Mouse (Mus musculus) layer of hippocampus, adult 9-10 months (tissue): Measurements from ENCODE around the gene B3galt4.

ENCODE experiments used
- DNase-seq: peaks from one replicate; pipeline ENCODE4 v3.0.0; 2022; ENCODE audit warnings: low spot score

The B3galt4 gene

GRCm38 (mm10) chr17:33920282-33921097, 30.8 kb downstream of the B3galt4 start:
- DNase-seq = no peak

- DNase-seq = no peak
Observed at GRCm38 (mm10) chr17:33919351-33920281, 31.7 kb downstream of the B3galt4 start.

GRCm38 (mm10) chr17:33918293-33919203, 32.7 kb downstream of the B3galt4 start:
- no peak for DNase-seq

DNA sequence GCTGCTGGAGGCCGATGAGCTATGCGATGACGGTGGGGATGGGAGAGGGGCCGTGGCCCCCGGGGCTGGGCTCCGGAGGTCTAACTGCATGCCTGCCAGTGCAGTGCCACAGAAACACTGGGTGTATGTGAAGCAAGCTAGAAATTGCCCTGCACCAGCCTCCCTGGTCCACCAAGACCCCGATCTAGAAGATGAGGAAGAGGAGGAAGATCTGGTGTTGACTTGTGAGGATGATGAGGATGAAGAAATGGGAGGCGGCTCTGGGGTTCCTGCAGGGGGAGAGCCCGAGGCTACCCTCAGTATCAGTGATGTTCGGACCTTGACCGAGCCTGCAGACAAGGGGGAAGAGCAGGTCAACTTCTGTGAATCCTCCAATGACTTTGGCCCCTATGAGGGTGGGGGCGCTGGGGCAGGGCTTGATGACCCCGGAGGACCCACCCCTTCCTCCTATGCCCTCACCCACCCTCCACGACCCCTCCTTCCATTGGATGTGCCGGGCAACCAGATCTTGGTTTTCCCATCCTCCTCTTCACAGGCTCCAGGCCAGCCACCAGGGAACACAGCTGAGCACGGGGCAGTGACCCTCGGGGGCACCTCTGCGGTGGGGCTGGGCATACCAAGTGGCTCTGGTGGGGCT, 33.5 kb downstream of the B3galt4 start:
- DNase-seq = no peak

DNA sequence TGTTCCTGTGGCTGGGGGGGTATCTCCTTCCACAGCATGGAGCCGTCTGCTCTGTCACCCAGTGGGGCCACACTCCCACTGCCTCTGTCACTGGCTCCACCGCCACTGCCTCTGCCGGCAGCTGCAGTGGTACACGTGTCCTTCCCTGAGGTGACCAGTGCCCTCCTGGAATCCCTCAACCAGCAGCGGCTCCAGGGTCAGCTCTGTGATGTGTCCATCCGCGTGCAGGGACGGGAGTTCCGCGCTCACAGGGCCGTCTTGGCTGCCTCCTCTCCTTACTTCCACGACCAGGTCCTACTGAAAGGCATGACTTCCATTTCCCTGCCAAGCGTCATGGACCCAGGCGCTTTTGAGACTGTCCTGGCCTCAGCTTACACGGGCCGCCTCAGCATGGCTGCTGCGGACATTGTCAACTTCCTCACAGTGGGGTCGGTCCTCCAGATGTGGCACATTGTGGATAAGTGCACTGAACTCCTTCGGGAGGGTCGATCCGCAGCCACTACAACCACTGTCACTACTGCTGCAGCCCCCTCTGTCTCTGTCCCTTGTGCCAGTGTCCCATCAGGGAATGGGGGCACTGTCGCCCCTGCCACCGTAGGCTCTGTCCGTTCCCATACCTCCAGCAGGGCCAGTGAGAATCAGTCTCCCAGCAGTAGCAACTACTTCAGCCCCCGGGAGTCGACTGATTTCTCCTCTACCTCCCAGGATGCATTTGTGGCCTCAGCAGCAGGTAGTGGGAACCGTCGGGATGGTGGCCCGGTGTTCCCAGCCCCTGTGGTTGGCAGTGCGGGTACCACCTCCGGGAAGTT, 34.2 kb downstream of the B3galt4 start:
- no peak for DNase-seq

- no peak for DNase-seq
Observed at GRCm38 (mm10) chr17:33916294-33916693, 35.0 kb downstream of the B3galt4 start.

GRCm38 (mm10) chr17:33915671-33916250, 35.5 kb downstream of the B3galt4 start, which contains the start of the genes Tapbp and Zbtb22:
TSS of gene Tapbp (plus strand) at chr17:33915899.
TSS of gene Zbtb22 (plus strand) at chr17:33915904.
- peak; percentile 91 for DNase-seq

- DNase-seq = no peak
Observed at GRCm38 (mm10) chr17:33914969-33915391, 36.3 kb downstream of the B3galt4 start.

GRCm38 (mm10) chr17:33913905-33914304, 37.4 kb downstream of the B3galt4 start:
- no peak for DNase-seq

GRCm38 (mm10) chr17:33913264-33913663, 38.0 kb downstream of the B3galt4 start:
- DNase-seq = no peak

- no peak for DNase-seq
Observed at GRCm38 (mm10) chr17:33911813-33912414, 39.4 kb downstream of the B3galt4 start.

- DNase-seq = no peak
Observed at GRCm38 (mm10) chr17:33911052-33911812, 40.1 kb downstream of the B3galt4 start.

GRCm38 (mm10) chr17:33910346-33911051, 40.8 kb downstream of the B3galt4 start:
- DNase-seq = no peak

DNA sequence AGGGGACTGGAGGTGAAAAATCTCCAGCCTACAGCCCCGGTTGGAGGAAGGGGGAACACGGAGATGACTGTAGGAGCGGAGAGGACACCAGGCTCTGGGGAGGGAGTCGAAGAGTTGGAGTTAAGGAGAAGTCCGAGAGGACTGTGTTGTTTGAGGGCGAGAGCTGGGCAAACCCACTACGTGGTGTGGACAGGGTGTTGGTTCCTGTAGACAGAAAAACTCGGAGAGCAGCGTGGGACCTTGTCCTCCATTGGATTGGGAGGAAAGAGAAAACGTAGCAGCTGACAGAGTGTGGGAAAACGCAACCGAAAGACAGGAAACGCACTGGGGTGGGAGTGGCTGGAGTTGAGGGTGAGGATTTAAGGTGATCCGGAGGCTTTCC, 41.4 kb downstream of the B3galt4 start:
- no peak for DNase-seq

- DNase-seq = peak; percentile 88
Observed at GRCm38 (mm10) chr17:33909077-33909868, 42.0 kb downstream of the B3galt4 start, which contains the start of gene Daxx. TSS of gene Daxx (plus strand) at chr17:33909414.

DNA sequence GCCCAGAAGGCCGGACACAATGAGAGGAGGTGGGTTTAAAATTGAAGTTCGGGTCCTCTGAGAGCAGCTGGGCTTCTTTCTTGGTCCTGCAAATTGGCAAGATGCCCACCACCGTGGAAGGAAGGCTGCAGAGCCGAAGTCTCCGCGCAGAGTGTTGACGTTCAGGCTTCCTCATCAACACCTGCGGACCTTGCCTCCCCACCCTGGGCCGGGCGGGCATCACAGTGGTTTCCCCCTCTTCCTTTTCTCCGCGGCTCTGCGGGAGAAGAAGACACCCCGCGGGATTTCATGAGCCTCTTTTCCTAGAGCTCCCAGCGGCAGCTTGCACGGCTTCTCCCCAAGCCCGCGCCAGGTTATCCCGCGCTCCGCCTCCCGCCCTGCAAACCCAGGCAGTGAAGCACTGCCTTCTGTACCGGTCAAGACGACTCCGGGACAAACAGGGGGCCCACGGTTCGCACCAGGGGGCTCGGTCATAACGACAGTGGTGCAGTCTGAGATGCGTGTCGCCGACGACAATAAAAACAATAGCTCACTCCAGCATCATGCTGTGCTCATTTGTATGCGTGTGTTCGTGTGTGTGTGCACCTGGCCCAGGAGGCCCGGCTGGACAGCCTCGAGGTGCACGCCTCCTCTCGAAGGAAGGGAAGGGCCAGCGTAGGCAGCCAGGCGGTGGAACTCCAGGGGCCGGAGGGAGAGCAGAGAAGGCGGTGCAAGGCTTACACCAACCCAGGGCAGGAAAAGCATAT, 42.8 kb downstream of the B3galt4 start:
- no peak for DNase-seq
